Mouse (Mus musculus) R1 (cell line): ENCODE measurements around the gene Npas1.

Experiments used
- DNase-seq: peaks from one replicate; pipeline ENCODE4 v3.0.0-alpha.2; 2018; ENCODE audit warnings: low read depth, low spot score

The Npas1 gene

DNA sequence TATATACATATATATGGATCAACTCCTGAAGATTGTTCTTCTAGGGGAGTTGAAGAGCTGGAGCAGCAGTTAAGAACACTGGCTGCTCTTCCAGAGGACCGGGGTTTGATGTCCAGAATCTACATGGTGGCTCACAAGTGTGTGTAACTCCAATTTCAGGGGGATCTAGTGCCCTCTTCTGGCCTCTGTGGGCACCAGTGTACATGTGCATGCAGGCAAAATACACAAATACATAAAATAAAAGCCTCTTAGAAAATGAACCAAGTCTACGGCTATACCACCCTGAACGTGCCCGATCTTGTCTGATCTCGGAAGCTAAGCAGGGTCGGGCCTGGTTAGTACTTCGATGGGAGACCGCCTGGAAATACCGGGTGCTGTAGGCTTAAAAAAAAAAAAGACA is 6.0 kb downstream of the Npas1 start:
- peak; percentile 49 for DNase-seq

DNA sequence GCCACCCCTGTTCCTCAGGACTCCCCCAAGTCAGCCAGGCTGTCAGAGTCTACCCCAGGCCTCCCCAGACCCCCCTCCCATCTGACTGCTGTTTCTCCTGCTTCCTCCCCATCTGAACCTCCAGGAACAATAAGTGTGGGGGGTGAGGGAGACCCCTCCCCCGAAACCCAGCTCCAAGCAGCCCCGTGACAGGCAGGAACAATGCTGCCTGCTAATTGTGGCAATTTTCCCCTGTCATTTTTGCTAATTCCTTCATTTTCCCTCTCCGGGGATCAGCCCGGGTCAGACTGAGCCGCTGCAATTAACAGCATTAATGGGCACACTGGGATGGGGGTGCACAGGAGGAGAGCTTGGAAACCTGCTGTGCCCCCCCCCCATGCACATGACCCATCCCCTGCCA is 9.4 kb downstream of the Npas1 start:
- no peak for DNase-seq

GRCm38 (mm10) chr7:16466565-16466964 is 11.0 kb downstream of the Npas1 start:
- DNase-seq, result peak; percentile 89

DNA sequence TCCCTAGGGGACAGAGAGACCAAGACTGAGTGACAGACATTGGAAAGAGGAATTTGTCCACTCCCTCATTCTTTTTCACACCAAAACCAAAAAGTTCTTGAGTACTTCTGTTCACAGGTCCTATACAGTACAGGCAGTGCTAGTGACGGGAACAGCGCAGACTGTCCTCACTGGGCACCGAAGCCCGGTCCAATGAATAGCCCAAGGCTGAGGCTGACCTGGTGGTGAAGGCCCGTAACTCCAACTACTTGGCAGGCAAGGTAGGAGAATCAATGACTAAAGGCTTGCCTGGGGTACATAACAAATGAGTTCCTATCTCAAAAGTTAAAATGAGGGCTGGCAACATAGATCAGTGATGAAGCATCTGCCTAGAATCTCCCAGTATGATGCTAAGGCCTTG is 12.0 kb downstream of the Npas1 start:
- DNase-seq, result no peak

DNA sequence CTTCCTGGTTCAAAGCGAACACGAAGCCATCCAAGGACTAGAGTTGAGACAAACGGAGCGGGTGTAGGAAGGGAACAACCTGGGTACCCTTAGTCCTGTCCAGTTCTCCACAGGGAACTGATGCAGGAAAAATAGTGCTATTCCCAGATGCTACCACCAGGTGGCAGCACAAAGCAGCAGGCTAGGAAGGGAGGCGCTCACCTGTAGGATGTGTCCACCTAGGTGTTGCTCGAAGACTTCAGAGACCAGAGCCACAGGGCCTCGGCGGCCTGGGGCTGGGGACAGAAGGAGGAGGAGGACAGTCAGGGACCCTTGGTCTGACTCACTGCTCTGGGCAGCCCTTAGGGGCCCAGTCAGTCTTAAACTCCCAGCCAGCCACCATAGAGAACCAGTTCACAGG is 12.4 kb downstream of the Npas1 start:
- DNase-seq, result peak; percentile 77

DNA sequence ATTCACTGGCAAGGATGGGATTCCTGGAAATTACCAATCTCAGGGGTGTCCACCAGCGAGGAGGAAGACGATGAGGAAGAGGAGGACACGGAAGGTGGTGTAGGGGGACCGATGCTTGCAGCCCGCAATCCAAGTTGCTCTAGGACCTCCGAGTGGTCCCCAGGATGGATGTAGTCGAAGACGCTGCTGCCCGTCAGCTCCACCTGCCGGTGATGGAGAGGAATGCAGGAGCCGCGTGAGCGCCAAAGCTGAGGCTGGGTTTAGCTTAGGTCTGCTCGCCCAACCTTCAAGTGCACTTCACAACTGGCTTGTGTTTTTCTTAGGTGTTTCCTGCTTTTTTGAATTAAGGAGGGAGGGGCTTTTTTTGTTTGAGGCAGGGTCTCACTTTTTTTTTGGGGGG is 14.3 kb downstream of the Npas1 start:
- peak; percentile 80 for DNase-seq

- DNase-seq, result no peak
Measured at GRCm38 (mm10) chr7:16461705-16462104, 15.8 kb downstream of the Npas1 start.

GRCm38 (mm10) chr7:16461151-16461550 is 16.4 kb downstream of the Npas1 start:
- DNase-seq, result no peak

DNA sequence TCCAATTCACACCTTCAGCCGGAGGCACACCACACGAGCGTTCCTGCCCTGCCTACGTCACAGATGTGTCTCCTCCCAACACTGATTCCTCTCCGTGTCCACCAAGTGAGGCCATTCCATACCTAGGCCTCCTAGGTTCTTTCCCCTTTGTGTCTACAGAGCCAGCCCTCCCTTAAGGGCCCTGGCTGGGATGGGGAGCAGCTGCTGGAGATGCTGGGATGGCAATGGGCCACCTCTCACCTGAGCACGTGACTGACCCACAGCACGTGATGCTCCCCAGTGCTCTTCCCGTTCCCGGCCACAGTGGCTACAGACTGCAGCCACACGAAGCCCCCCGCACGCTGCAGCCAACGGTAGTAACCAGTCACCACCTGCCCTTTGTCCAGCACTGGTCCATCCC is 17.0 kb downstream of the Npas1 start:
- DNase-seq, result no peak

GRCm38 (mm10) chr7:16456289-16456688 is 21.2 kb downstream of the Npas1 start:
- DNase-seq, result peak; percentile 62

DNA sequence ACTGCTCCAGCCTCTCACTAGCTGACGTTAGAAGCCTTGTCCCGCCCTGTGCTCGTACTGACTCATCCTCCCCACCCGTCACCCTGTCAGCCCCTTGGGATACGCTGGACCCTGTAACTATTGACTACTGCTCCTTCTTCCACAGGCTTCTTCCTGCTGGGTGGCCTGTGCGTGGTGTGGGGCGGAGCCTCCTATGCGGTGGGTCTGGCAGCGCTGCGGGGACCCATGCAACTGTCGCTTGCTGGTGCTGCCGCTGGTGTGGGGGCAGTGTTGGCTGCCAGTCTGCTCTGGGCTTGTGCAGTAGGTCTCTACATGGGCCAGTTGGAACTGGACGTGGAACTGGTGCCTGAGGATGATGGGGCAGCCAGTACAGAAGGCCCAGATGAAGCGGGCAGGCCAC is 22.5 kb downstream of the Npas1 start:
- no peak for DNase-seq

DNA sequence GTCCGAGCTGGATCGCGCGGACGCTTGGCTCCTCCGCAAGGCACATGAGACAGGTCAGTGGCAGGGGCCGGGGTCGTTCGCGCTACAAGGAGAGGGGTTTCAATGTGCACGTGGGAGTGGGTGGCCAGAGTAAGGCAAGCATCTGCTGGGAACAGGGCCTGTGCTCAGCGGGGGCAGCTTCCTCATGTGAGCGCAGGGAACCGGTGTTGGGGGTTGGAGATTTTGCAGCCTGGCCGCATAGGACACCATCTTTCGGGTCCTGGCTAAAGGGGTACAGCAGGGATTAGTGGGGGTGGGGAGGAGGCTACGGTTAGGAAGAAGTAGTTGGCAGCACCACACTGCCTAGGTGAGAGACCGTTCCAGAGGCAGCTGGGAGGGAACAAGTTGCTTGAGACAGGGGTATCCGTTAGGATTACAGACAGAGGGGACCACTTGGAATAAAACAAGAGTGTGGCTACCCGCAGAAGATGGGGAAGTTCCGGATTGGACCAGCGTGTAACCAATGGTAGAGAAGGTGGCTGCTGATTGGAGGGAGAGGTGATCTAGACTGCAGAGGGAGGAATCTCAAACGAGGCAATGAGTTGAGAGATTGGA is 24.3 kb downstream of the Npas1 start:
- DNase-seq, result peak; percentile 92

DNA sequence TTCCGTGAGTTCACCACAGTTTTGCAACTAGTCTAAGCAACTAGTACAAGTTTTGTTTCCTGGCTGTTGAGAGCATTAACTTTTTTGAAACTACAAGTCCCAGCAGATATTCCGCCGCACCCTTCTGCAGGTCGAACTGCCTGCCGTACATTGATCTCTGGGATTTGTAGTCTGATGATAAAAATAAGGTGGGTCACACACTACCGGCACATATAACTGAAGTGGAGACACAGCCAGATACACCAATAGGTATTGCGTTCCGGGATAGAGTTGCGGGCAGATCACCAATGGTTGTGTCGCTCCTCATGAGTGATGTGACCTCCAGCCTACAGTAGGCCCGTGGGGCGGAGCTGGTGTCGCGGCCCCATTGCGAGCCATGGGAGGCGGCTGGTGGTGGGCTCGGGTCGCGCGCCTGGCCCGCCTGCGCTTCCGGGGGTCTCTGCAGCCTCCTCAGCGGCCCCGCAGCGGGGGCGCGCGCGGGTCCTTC is 24.9 kb downstream of the Npas1 start, which contains the start of gene Tmem160:
TSS of gene Tmem160 (plus strand) at position 193 of the 487 bp plus-strand sequence.
- peak; percentile 99 for DNase-seq

DNA sequence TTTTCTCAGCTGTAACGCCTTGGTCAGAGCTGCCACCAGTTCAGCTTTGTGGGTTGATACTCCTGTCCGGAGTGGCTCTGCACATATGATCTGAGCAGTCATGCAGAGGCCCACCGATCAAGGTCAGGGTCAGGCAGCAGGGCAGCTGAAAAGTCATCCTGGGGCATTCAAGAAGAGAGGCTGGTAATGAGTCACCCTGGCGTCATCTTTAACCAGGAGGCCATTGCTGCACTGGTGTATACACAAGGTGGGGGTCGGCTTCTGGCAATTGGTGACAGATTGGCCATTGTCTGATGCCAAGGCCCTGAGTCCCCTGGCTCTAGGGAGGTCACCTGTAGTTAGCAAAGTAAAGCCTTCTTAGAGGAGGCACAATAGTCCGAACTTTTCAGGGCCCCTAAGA is 25.9 kb downstream of the Npas1 start:
- no peak for DNase-seq

DNA sequence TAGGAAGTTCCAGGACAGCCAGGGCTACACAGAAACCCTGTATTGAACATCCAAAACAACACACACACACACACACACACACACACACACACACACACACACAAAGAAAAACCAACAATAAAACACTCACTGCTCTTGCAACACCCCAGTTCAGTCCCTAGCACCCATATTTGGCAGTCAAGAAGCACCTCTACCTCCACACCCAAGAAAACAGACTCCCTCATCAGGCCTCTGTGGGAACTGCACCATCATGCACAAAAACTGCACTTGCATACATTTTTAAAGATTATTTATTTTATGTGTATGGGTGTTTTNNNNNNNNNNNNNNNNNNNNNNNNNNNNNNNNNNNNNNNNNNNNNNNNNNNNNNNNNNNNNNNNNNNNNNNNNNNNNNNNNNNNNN is 36.3 kb downstream of the Npas1 start:
- DNase-seq, result peak; percentile 52

- DNase-seq, result no peak
Measured at GRCm38 (mm10) chr7:16435088-16435487, 42.4 kb downstream of the Npas1 start.

GRCm38 (mm10) chr7:16433352-16433971 is 44.1 kb downstream of the Npas1 start:
- no peak for DNase-seq

DNA sequence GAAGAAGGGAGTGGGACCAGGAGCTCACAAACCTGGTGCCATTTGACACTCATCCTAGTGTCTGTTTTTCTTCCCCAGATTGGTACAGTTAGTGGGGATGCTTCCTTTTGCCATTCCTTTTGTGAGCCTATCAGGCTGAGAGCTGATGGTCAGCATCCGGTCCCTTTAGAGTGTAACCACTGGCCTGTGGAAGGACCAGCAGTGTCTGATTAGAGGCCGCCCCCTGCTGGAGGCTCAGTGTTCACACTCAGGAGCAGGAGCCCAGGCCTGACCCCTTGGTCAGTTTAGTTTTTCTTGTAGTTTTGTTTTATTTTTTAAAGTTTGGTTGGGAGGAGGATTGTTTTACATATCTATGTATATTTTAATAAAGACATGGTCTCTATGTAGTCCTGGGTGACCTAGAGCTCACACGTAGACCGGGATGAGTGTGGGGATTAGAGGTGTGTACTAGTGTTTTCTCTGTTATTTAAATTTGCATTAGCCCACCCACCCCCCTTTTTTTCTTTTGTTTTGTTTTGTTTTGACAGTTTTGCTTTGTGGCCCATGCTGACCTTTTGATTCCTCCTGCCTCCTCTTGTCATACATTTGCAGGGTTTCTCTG is 51.3 kb downstream of the Npas1 start:
- peak; percentile 62 for DNase-seq

DNA sequence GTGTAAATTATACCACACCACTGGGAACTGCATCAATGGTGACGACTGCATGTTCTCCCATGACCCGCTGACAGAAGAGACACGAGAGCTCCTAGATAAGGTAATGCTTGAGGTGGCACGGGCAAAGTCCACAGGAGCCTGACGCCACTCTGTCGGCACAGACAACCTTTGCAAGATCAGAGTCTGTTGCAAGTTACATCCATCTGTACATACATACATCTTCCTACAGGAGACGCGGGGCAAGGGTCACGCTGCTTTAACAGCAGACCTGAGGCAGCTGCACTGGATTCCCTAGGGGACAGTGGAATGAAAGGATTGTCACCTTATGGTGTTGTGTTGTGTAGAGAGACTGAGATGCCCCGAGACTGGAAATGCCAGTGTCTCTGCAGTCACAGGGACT is 51.8 kb downstream of the Npas1 start:
- no peak for DNase-seq

DNA sequence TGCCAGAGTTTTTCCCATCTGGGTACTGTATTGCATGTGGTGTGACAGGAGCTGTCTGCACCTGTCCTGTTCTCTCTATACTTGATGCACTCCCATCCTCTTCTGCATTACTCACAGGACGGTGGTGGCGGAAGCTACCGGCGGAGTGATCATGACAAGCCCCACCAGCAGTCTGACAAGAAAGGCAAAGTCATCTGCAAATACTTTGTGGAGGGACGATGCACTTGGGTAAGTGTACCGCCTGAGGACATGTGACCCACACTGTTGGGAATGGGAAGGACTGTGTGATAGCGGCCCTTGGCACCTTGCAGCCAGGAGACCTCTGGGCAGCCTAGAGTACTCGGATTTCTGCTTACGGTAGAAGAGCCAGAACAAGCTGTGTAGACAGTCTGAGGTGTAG is 53.8 kb downstream of the Npas1 start:
- no peak for DNase-seq

DNA sequence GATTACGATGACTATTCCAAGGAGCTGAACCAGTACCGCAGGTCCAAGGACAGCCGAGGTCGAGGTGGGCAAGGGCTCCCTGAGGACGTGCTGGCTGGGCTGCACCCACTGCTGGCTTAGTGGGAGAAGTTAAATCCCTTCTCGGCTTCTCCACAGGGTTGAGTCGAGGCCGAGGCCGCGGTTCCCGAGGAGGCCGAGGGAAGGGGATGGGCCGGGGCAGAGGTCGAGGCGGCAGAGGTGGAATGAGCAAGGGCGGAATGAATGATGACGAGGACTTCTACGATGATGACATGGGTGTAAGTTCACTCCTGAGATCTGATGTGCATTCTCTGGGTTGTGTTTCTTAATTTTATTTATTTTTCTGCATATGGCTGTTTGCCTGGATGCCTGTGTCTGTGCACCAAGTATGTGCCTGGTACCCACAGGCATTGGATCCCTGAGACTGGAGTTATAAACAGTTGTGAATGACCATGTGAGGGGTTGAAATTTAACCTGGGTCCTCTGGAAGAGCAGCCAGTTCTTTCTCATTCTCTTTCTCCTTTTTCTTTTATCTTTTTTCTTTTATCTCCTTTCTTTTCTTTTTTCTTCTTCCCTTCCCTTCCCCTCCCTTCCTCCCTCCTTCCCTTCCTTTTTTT is 55.2 kb downstream of the Npas1 start:
- DNase-seq, result no peak

DNA sequence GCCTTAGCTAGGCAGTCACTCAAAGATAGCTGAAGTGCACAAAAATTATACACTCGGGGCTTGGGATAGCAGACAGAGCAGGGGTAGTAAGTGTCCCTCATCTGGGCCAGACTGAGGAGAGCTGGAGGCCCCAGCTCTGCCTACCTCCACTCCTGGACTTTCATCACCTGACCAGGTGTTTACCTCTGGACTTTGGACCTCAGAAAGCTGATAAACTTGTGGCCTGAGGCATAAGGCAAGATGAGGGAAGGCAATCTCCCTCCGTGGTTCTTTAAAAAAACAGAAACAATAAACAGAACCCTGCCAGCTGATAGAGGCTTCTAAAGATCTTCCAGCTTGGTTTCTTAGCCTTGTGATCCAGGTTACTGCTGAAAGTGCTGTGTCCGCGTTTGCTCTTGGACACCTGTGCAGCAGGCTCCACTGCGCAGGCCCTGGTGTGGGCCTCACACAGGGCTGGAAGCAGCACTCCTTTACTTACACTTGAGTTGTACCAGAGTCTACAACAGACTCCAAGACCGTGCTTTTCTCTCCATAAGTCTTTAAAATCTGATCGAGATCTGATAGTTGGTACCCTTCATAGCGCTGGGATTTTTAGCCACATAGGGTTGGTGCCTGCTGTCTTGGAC is 56.9 kb downstream of the Npas1 start:
- DNase-seq, result no peak
